Mouse (Mus musculus) erythroblast, adult 5-6 weeks (primary cell): ENCODE measurements around the gene Mog. TPM values are rescaled to one million over a fixed set of nuclear protein-coding genes. Genes with fewer than 3 reads are reported as not detected.

ENCODE experiments used
- total RNA-seq, 2 experiments: library from RNA; stranded (forward) in 1 of 2; stranded (reverse) in 1 of 2; fragments of 150-400 nt in 1 of 2; fragments of 200-764, 138-1000 nt in 1 of 2; gene quantifications; 2 replicates each; pipeline versions ENCODE4 v1.2.3 to v1.2.4; 2015 to 2017; ENCODE audit warnings: low replicate concordance in 2 of 2

Mog gene
- total RNA-seq, 2 experiments from 2014 or later, result not detected

Other genes starting within 250 kb of the Mog start
- gene H2-M10.6, start 211.2 kb downstream of the Mog start, total RNA-seq (2015; ENCODE audit: low replicate concordance), result not detected in 2 replicates
- not detected in 2 replicates for gene H2-M10.6, start 211.2 kb downstream of the Mog start, total RNA-seq (2017; ENCODE audit: low replicate concordance)
- 88.8 and 93.2 TPM in 2 replicates for gene Trim26, start 186.3 kb downstream of the Mog start, total RNA-seq (2015; ENCODE audit: low replicate concordance)
- 63.6 and 65.4 TPM in 2 replicates for gene Trim26, start 186.3 kb downstream of the Mog start, total RNA-seq (2017; ENCODE audit: low replicate concordance)
- not detected in 2 replicates for gene Trim15, start 156.2 kb downstream of the Mog start, total RNA-seq (2015; ENCODE audit: low replicate concordance)
- 0.70 and 2.5 TPM in 2 replicates for gene Trim15, start 156.2 kb downstream of the Mog start, total RNA-seq (2017; ENCODE audit: low replicate concordance)
- 592 TPM in 2 replicates for gene Trim10, start 153.8 kb downstream of the Mog start, total RNA-seq (2015; ENCODE audit: low replicate concordance)
- 1,227 and 1,601 TPM in 2 replicates for gene Trim10, start 153.8 kb downstream of the Mog start, total RNA-seq (2017; ENCODE audit: low replicate concordance)
- gene Trim40, start 133.3 kb downstream of the Mog start, total RNA-seq (2015; ENCODE audit: low replicate concordance), result not detected in 2 replicates
- not detected in 2 replicates for gene Trim40, start 133.3 kb downstream of the Mog start, total RNA-seq (2017; ENCODE audit: low replicate concordance)
- gene Trim31, start 125.3 kb downstream of the Mog start, total RNA-seq (2015; ENCODE audit: low replicate concordance), result not detected in 2 replicates
- not detected in 2 replicates for gene Trim31, start 125.3 kb downstream of the Mog start, total RNA-seq (2017; ENCODE audit: low replicate concordance)
- not detected in 2 replicates for gene Rnf39, start 80.5 kb downstream of the Mog start, total RNA-seq (2015; ENCODE audit: low replicate concordance)
- gene Rnf39, start 80.5 kb downstream of the Mog start, total RNA-seq (2017; ENCODE audit: low replicate concordance), result not detected in 2 replicates
- 21.9 and 35.5 TPM in 2 replicates for gene Ppp1r11, start 71.7 kb downstream of the Mog start, total RNA-seq (2015; ENCODE audit: low replicate concordance)
- gene Ppp1r11, start 71.7 kb downstream of the Mog start, total RNA-seq (2017; ENCODE audit: low replicate concordance), result 8.8 and 14.4 TPM in 2 replicates
- 18.8 and 23.2 TPM in 2 replicates for gene Znrd1, start 64.8 kb downstream of the Mog start, total RNA-seq (2015; ENCODE audit: low replicate concordance)
- gene Znrd1, start 64.8 kb downstream of the Mog start, total RNA-seq (2017; ENCODE audit: low replicate concordance), result 5.7 and 11.0 TPM in 2 replicates
- 3.8 TPM in 1 of 2 replicates, not detected in the other for gene Znrd1as, start 64.8 kb downstream of the Mog start, total RNA-seq (2015; ENCODE audit: low replicate concordance)
- gene Znrd1as, start 64.8 kb downstream of the Mog start, total RNA-seq (2017; ENCODE audit: low replicate concordance), result 0.51 and 7.0 TPM in 2 replicates
- gene 2410137M14Rik, start 42.2 kb downstream of the Mog start, total RNA-seq (2015; ENCODE audit: low replicate concordance), result not detected in 2 replicates
- gene 2410137M14Rik, start 42.2 kb downstream of the Mog start, total RNA-seq (2017; ENCODE audit: low replicate concordance), result not detected in 2 replicates
- gene H2-M5, start 33.9 kb downstream of the Mog start, total RNA-seq (2015; ENCODE audit: low replicate concordance), result not detected in 2 replicates
- gene H2-M5, start 33.9 kb downstream of the Mog start, total RNA-seq (2017; ENCODE audit: low replicate concordance), result not detected in 2 replicates
- not detected in 2 replicates for gene Zfp57, start 22.2 kb downstream of the Mog start, total RNA-seq (2015; ENCODE audit: low replicate concordance)
- gene Zfp57, start 22.2 kb downstream of the Mog start, total RNA-seq (2017; ENCODE audit: low replicate concordance), result not detected in 2 replicates
- 0.42 and 1.2 TPM in 2 replicates for gene Gabbr1, start 22.6 kb upstream of the Mog start, total RNA-seq (2015; ENCODE audit: low replicate concordance)
- gene Gabbr1, start 22.6 kb upstream of the Mog start, total RNA-seq (2017; ENCODE audit: low replicate concordance), result 0.85 and 1.1 TPM in 2 replicates
- not detected in 2 replicates for gene Olfr90, start 65.1 kb upstream of the Mog start, total RNA-seq (2015; ENCODE audit: low replicate concordance)
- not detected in 2 replicates for gene Olfr90, start 65.1 kb upstream of the Mog start, total RNA-seq (2017; ENCODE audit: low replicate concordance)
- not detected in 2 replicates for gene Olfr91, start 74.9 kb upstream of the Mog start, total RNA-seq (2015; ENCODE audit: low replicate concordance)
- gene Olfr91, start 74.9 kb upstream of the Mog start, total RNA-seq (2017; ENCODE audit: low replicate concordance), result not detected in 2 replicates
- not detected in 2 replicates for gene Olfr92, start 96.7 kb upstream of the Mog start, total RNA-seq (2015; ENCODE audit: low replicate concordance)
- not detected in 2 replicates for gene Olfr92, start 96.7 kb upstream of the Mog start, total RNA-seq (2017; ENCODE audit: low replicate concordance)
- not detected in 2 replicates for gene Olfr93, start 138.1 kb upstream of the Mog start, total RNA-seq (2015; ENCODE audit: low replicate concordance)
- not detected in 2 replicates for gene Olfr93, start 138.1 kb upstream of the Mog start, total RNA-seq (2017; ENCODE audit: low replicate concordance)
- 5.4 TPM in 1 of 2 replicates, not detected in the other for gene Ubd, start 170.5 kb upstream of the Mog start, total RNA-seq (2015; ENCODE audit: low replicate concordance)
- 1.7 and 4.7 TPM in 2 replicates for gene Ubd, start 170.5 kb upstream of the Mog start, total RNA-seq (2017; ENCODE audit: low replicate concordance)
- not detected in 2 replicates for gene Olfr94, start 177.6 kb upstream of the Mog start, total RNA-seq (2015; ENCODE audit: low replicate concordance)
- gene Olfr94, start 177.6 kb upstream of the Mog start, total RNA-seq (2017; ENCODE audit: low replicate concordance), result not detected in 2 replicates
- not detected in 2 replicates for gene Olfr95, start 189.7 kb upstream of the Mog start, total RNA-seq (2015; ENCODE audit: low replicate concordance)
- gene Olfr95, start 189.7 kb upstream of the Mog start, total RNA-seq (2017; ENCODE audit: low replicate concordance), result not detected in 2 replicates
- gene Olfr96, start 196.7 kb upstream of the Mog start, total RNA-seq (2015; ENCODE audit: low replicate concordance), result not detected in 2 replicates
- not detected in 2 replicates for gene Olfr96, start 196.7 kb upstream of the Mog start, total RNA-seq (2017; ENCODE audit: low replicate concordance)
- gene Olfr97, start 213.9 kb upstream of the Mog start, total RNA-seq (2015; ENCODE audit: low replicate concordance), result not detected in 2 replicates
- gene Olfr97, start 213.9 kb upstream of the Mog start, total RNA-seq (2017; ENCODE audit: low replicate concordance), result not detected in 2 replicates
- gene Olfr98, start 240.4 kb upstream of the Mog start, total RNA-seq (2015; ENCODE audit: low replicate concordance), result not detected in 2 replicates
- not detected in 2 replicates for gene Olfr98, start 240.4 kb upstream of the Mog start, total RNA-seq (2017; ENCODE audit: low replicate concordance)
- gene H2-M3, start 246.8 kb upstream of the Mog start, total RNA-seq (2015; ENCODE audit: low replicate concordance), result not detected in 2 replicates
- 2.9 and 3.3 TPM in 2 replicates for gene H2-M3, start 246.8 kb upstream of the Mog start, total RNA-seq (2017; ENCODE audit: low replicate concordance)